Mouse (Mus musculus): Measurements from ENCODE around the gene 4930595D18Rik. TPM values are rescaled to one million over a fixed set of nuclear protein-coding genes. Genes with fewer than 3 reads are reported as not detected.
A peak's percentile ranks its signal among the peaks of the same experiment; 100 is the strongest.

4930595D18Rik gene
- polyA plus RNA-seq, 2 experiments = 0.08 TPM; not detected in 1

DNA sequence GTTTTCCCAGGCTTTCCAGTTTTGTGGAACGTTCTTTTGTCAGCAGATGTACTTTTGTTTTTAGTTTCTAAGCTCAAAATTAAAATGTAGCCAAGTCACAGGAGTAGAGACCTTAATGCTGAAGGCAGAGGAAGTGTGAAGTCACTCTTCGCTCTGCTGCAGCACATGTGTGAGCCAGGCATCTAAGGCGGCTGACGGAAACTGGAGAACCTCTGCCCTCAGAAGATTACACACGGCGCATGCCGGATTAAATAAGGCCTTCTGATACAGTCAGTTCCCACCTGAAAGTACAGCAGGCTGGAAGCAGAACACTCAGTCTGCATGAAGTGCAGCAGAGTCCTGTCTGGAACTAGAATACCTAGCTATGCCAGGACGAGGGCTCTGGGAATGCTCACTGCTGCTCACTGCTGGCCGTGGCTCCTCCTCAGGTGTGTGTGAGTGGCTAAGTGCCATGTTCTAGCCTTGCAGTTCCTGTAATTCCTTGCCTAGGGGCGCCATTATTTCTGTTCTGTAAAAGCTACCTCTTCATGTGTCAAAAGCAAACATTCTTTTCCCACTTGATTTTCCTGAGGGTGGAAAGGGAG, 41.0 kb upstream of the 4930595D18Rik start:
- Histone ChIP-seq H3K27ac (replicated peaks; ENCODE audit: low read depth, low read length) (peak overlapping the region; percentile 9; the same call in 1 of the 2 replicates), H3K36me3 (ENCODE audit: control insufficient read depth, insufficient read depth, low read length) (peaks cover 19% of the 10 kb centered on the region), H3K4me3 (replicated peaks; ENCODE audit: low read length) (no peak overlapping the region), H3K9me3 (ENCODE audit: control insufficient read depth, low read length) (peaks cover 4% of the 10 kb centered on the region; the same call in 1 of the 2 replicates), H3K27me3 (ENCODE audit: control insufficient read depth, insufficient read depth, low read length) (no peaks in the 10 kb centered on the region), H3K4me2 (replicated peaks; ENCODE audit: low read depth, low read length, severe bottlenecking) (no peak overlapping the region), H3K4me1 (ENCODE audit: control insufficient read depth, insufficient read depth, low read length) (peaks cover 12% of the 10 kb centered on the region), H3K9ac (ENCODE audit: low read depth, low read length, severe bottlenecking) (no peak overlapping the region)
- 47% methylated on average over 10 of the region's 10 CpGs for WGBS
- DNase-seq (ENCODE audit: low spot score) (peak; percentile 16), ATAC-seq (ENCODE audit: low FRiP score, low read depth) (no peak)
- TF ChIP-seq POLR2A (IDR thresholded peaks at IDR 0.05; ENCODE audit: borderline replicate concordance, extremely low read depth, insufficient read depth, insufficient read length) = no peak

DNA sequence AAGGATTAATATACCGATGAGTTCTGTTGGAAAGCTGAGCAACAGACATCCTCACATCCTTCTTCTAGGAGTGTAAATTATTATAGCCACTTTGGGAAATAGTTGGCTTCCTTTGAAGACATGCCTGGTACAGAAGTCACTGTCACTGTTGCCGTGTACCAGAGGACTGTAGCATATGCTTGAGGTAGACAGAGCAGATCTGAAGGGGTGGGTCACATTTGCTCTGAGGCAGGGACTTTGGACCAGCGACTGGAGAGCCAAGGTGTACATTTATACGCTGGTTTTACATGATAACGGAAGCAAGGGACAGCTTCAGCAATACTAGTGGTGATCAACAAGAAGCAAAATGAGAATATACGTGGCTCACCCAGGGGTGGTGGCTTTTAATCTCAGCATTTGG, 34.6 kb upstream of the 4930595D18Rik start:
- H3K27ac ChIP-seq (replicated peaks; ENCODE audit: low read depth, low read length) = no peak overlapping the region
- peaks cover 19% of the 10 kb centered on the region for H3K36me3 ChIP-seq (ENCODE audit: control insufficient read depth, insufficient read depth, low read length)
- ATAC-seq (ENCODE audit: low FRiP score, low read depth) (no peak), DNase-seq (ENCODE audit: low spot score) (no peak)
- H3K4me3 ChIP-seq (replicated peaks; ENCODE audit: low read length) = no peak overlapping the region
- 92% methylated on average over 6 of the region's 6 CpGs for WGBS
- H3K27me3 ChIP-seq (ENCODE audit: control insufficient read depth, insufficient read depth, low read length) = no peaks in the 10 kb centered on the region
- TF ChIP-seq POLR2A (IDR thresholded peaks at IDR 0.05; ENCODE audit: borderline replicate concordance, extremely low read depth, insufficient read depth, insufficient read length) = no peak
- no peak overlapping the region for H3K9ac ChIP-seq (ENCODE audit: low read depth, low read length, severe bottlenecking)
- no peak overlapping the region for H3K4me2 ChIP-seq (replicated peaks; ENCODE audit: low read depth, low read length, severe bottlenecking)
- H3K9me3 ChIP-seq (ENCODE audit: control insufficient read depth, low read length) = peaks cover 4% of the 10 kb centered on the region; the same call in 1 of the 2 replicates
- H3K4me1 ChIP-seq (ENCODE audit: control insufficient read depth, insufficient read depth, low read length) = no peaks in the 10 kb centered on the region

DNA sequence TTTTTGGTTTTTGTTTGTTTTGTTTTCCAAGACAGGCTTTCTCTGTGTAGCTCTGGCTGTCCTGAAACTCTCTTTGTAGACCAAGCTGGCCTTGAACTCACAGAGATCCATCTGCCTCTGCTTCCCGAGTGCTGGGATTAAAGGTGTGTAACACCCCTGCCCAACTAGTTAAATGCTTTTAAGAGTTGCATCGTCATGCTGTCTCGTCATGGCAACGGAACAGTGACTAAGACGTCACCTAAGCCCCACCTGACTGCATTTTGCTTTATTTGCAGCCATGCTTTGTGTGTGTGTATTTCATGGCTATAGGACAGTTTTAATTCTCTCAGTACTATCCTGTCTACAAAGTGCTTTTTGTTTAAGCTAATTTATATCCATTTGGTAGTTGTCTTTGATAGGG, 27.4 kb upstream of the 4930595D18Rik start:
- Histone ChIP-seq H3K4me1 (ENCODE audit: control insufficient read depth, insufficient read depth, low read length) (peaks cover 14% of the 10 kb centered on the region), H3K9ac (ENCODE audit: low read depth, low read length, severe bottlenecking) (no peak overlapping the region), H3K9me3 (ENCODE audit: control insufficient read depth, low read length) (no peaks in the 10 kb centered on the region), H3K4me3 (replicated peaks; ENCODE audit: low read length) (no peak overlapping the region), H3K36me3 (ENCODE audit: control insufficient read depth, insufficient read depth, low read length) (no peaks in the 10 kb centered on the region), H3K27me3 (ENCODE audit: control insufficient read depth, insufficient read depth, low read length) (no peaks in the 10 kb centered on the region), H3K4me2 (replicated peaks; ENCODE audit: low read depth, low read length, severe bottlenecking) (no peak overlapping the region), H3K27ac (replicated peaks; ENCODE audit: low read depth, low read length) (no peak overlapping the region)
- 71% methylated on average over 5 of the region's 5 CpGs for WGBS
- ATAC-seq (ENCODE audit: low FRiP score, low read depth) (no peak), DNase-seq (ENCODE audit: low spot score) (no peak)
- TF ChIP-seq POLR2A (IDR thresholded peaks at IDR 0.05; ENCODE audit: borderline replicate concordance, extremely low read depth, insufficient read depth, insufficient read length) = no peak

DNA sequence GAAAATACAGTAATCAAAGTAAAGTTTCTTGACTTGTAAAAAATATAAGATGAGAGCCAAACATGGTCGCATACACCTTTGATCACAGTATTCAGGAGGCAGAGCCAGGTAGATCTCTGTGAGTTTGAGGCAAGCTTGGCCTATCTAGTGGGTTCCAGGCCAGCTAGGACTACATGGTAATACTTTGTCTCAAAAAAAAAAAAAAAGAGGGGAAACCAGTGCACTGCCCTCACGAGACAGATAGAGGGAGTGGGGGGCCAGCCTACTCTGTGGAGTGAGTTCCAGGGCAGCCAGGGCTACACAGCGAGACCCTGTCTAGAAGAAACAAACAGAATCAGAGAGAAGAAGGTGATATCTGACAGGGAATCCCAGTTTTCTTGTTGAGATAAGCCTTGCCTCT, 23.4 kb upstream of the 4930595D18Rik start:
- ATAC-seq (ENCODE audit: low FRiP score, low read depth) = no peak
- DNase-seq (ENCODE audit: low spot score) = no peak
- H3K4me2 ChIP-seq (replicated peaks; ENCODE audit: low read depth, low read length, severe bottlenecking) = no peak overlapping the region
- 78% methylated on average over 3 of the region's 3 CpGs for WGBS
- no peaks in the 10 kb centered on the region for H3K36me3 ChIP-seq (ENCODE audit: control insufficient read depth, insufficient read depth, low read length)
- H3K27ac ChIP-seq (replicated peaks; ENCODE audit: low read depth, low read length) = no peak overlapping the region
- H3K9me3 ChIP-seq (ENCODE audit: control insufficient read depth, low read length) = no peaks in the 10 kb centered on the region
- no peak for TF ChIP-seq POLR2A (IDR thresholded peaks at IDR 0.05; ENCODE audit: borderline replicate concordance, extremely low read depth, insufficient read depth, insufficient read length)
- no peaks in the 10 kb centered on the region for H3K27me3 ChIP-seq (ENCODE audit: control insufficient read depth, insufficient read depth, low read length)
- H3K4me3 ChIP-seq (replicated peaks; ENCODE audit: low read length) = no peak overlapping the region
- no peak overlapping the region for H3K9ac ChIP-seq (ENCODE audit: low read depth, low read length, severe bottlenecking)
- peaks cover 14% of the 10 kb centered on the region for H3K4me1 ChIP-seq (ENCODE audit: control insufficient read depth, insufficient read depth, low read length)

DNA sequence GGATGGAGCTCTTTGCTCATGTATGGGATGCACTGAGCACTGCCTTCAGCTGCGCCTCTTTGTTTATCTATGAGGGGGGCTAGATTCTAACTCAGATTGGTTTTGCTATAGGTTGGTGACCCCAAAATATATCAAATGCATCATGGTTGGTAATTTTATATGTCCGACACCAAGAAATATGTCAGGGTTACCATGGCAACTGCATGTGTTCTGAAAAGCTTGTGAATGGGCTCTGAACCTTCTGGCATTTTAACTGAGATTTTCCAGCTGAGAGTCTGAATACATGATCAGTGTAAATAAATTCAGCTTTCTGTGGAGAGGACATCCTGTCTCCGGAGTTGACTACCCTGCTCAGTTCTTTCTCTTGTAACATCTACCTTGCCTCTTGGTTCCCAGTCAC, 19.7 kb upstream of the 4930595D18Rik start:
- Histone ChIP-seq H3K9me3 (ENCODE audit: control insufficient read depth, low read length) (no peaks in the 10 kb centered on the region), H3K9ac (ENCODE audit: low read depth, low read length, severe bottlenecking) (no peak overlapping the region), H3K4me1 (ENCODE audit: control insufficient read depth, insufficient read depth, low read length) (no peaks in the 10 kb centered on the region), H3K27me3 (ENCODE audit: control insufficient read depth, insufficient read depth, low read length) (no peaks in the 10 kb centered on the region), H3K4me2 (replicated peaks; ENCODE audit: low read depth, low read length, severe bottlenecking) (no peak overlapping the region), H3K27ac (replicated peaks; ENCODE audit: low read depth, low read length) (no peak overlapping the region), H3K36me3 (ENCODE audit: control insufficient read depth, insufficient read depth, low read length) (no peaks in the 10 kb centered on the region), H3K4me3 (replicated peaks; ENCODE audit: low read length) (no peak overlapping the region)
- TF ChIP-seq POLR2A (IDR thresholded peaks at IDR 0.05; ENCODE audit: borderline replicate concordance, extremely low read depth, insufficient read depth, insufficient read length) = no peak
- 81% methylated on average over 3 of the region's 3 CpGs for WGBS
- ATAC-seq (ENCODE audit: low FRiP score, low read depth) = no peak
- no peak for DNase-seq (ENCODE audit: low spot score)
